Mouse (Mus musculus) gastrocnemius, postnatal 14 days (tissue): ENCODE results near the gene 6820408C15Rik. TPM values are rescaled to one million over a fixed set of nuclear protein-coding genes. Genes with fewer than 3 reads are reported as not detected.
"Not testable (repeated sequence)": the region's sequence is repeated elsewhere in the genome, so short reads cannot be mapped to it uniquely, and the experiment has no call there.

Source experiments
- DNase-seq: peaks from one replicate; pipeline ENCODE4 v3.0.0; 2021; ENCODE audit warnings: mixed read lengths
- intact Hi-C: fragments of 180-260 bp; cut with DNase I; formaldehyde crosslinking; loops from one replicate; pipeline ENCODE4 v1.15.1; 2025; ENCODE audit warnings: low total_unique reads
- total RNA-seq, 2 experiments: library from RNA; stranded (reverse); gene quantifications; 2 replicates each; pipeline ENCODE4 v1.2.3; 2021

The 6820408C15Rik gene
- total RNA-seq, 2 experiments from 2014 or later: not detected

DNA sequence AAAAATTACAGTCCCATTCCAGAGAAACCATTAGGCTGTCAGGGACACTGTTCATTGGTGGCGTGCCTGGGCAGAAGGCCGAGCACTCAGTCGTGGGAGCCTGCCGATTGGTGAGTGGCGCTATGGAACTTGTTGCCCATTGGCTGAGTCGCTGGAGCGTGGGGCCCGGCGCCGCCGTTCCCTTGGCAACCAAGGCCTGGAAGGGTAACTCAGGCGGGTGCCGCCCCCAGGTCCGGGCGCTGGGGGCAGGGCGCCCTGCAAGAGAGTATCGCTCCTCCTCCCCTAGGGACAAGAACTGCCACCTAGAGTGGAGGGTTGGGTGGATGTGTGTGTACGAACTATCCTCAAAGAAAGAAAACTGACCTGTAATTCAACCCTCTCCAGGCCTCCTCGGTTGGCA lies 9.3 kb upstream of the 6820408C15Rik start:
- peak; percentile 96 for DNase-seq
- intact Hi-C loops: no loop called here

DNA sequence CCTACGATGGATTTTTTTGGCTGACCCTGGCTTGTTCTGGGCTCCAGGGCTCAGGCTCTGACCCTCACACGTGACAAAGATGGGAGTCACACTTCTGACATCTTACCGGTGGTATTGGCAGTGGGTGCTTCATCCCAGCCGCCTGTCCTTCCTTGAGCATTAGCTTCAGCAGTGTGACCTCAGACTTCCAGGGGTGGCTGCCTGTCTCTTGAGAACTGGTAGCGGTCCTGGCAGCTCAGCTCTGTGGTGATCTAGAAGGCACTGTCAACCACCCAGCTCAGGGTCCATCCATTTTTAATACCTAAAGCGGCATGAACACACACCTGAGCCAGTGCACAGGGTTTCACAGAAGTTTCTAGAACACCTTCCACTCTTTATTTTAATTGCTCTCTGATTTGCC lies 5.6 kb upstream of the 6820408C15Rik start:
- intact Hi-C loops: no loop called here
- DNase-seq: no peak

GRCm38 (mm10) chr2:152410971-152411371 lies 4.4 kb upstream of the 6820408C15Rik start:
- intact Hi-C loops: no loop called here
- peak; percentile 90 for DNase-seq

- intact Hi-C loops: no loop called here
- no peak for DNase-seq
Measured at GRCm38 (mm10) chr2:152411471-152411870, 3.9 kb upstream of the 6820408C15Rik start.

DNA sequence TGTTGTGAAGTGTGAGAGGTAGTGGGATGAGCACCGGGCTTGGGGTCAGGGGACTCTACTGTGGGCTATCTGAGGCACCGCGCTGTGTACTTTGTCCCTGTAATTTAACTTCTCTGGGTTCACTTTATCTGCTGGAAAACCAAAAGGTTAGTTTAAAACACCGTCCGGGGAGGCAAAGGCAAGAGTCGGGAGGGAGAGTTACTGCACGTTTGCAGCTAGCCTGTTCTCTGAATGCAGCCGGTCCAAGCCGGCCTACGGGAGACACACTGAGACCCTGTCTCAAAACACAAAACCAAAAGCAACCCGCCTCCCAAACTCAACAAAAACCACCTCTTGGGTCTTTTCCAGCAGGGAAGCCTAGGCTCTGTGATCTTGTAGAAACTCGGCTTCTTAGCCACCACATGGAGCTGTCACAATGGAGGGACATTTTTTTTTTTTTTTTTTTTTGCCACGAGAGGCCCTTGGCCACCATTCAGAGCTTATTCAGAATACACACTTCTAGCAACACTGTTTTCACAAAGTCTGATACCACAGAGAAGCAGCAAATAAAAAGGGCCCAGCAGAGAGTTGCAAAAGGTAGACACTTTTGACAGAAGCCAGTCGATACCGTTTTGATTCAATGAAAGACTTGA lies 2.7 kb upstream of the 6820408C15Rik start:
- intact Hi-C loops: no loop called here
- DNase-seq: no peak

GRCm38 (mm10) chr2:152413158-152413764 lies 2.1 kb upstream of the 6820408C15Rik start:
- DNase-seq: no peak

GRCm38 (mm10) chr2:152413765-152414584 lies 1.4 kb upstream of the 6820408C15Rik start:
- intact Hi-C loops: no loop called here
- DNase-seq: peak; percentile 20

More at GRCm38 (mm10) chr2:152413158-152413764, 2.1 kb upstream of the 6820408C15Rik start:
- intact Hi-C loops: no loop called here

DNA sequence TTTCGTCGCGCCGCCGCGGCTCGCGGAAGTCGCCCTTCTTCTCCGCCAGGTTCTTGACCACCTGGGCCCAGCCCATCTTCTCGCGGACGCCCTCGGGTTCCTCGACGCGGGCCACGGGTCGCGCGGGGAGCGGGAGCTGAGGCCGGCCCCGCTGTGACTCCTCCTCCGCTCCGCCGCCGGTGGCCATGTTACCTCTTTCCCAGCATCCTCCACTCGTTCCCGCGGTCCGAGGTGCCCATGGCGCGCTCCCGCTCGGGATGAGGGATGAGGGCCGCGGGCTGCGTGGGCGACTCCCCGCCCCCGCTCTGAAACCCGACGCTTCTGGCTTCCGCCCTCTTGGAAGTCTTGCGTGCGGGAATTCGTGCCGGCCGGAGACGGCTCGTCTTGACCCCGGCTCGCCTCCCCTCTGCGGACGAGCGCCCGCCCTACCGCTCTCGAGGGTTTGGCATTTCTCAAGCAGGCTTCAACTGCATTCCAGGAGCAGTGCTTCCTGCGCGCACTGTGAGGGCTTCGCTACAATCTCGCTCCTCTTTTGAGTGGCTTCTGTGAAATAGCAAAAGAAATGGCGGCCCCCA lies 709 bp upstream of the 6820408C15Rik start, which contains the start of gene Zcchc3:
Gene Zcchc3 (minus strand): TSS at position 437 of the 575 bp plus-strand sequence.
- DNase-seq: peak; percentile 88
- intact Hi-C loops: no loop called here

- intact Hi-C loops: no loop called here
- DNase-seq: no peak
Measured at GRCm38 (mm10) chr2:152415786-152416185, 399 bp downstream of the 6820408C15Rik start.

DNA sequence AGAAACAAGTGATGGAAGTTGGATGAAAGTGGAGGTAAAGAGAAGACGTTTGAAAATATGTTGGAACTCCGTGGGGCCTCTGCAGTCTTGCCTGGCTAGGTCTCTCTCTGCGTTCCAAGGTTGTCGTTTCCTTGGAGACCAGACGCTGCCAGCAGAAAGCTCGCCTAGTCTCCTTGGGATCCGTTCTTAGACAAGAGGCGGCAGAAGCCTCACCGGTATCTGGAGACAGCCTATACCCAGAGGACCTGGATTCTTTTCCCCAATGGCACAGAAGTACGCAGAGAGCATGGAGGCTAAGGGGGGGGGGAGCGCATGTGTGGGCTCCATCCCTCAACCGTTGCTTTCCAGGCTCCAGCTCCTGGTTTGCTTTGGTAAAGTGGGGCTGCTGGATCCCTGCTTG lies 12.1 kb downstream of the 6820408C15Rik start:
- DNase-seq: no peak
- intact Hi-C loops: no loop called here

DNA sequence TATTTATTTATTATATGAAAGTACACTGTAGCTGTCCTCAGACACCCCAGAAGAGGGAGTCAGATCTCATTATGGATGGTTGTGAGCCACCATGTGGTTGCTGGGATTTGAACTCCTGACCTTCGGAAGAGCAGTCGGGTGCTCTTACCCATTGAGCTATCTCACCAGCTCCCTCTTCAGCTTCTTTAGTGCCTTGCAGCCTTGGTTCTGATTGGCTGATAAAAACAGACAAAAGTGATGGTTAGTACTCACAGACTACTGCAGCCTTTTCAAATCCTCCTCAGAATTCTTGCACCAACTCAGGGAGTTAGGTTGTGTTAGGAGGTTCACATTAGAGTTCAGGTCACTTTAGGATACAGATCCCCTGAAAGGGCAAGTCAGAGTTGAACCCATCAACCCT lies 13.1 kb downstream of the 6820408C15Rik start:
- intact Hi-C loops: not testable (repeated sequence)

DNA sequence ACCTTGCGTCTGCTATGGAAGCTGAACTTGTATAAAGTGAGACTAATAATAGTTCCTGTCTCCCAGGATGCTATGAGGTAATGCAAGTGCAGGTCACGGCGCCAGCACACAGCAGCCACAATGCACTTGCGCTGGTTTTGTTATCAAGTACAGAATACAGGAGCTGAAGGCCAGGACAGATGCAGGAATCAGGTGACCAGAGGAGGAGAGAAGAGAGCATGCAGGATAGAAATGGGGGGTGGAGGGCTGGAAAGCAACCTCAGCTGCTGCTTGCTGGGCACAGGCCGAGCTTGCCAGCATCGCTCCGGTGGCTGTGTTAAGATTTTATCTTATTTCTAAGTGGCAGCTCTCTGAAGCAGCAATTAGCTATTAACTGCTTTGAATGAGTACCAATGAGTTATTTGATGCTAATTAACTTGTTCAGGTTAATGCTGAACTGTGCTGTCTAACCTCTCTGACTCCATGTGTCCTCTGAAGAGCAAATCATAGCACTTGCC lies 21.1 kb downstream of the 6820408C15Rik start:
- intact Hi-C loops: loop anchor here (2.0 kb wide), 1 partner anchor 44 kb away; no protein-coding TSS in a partner anchor
- no peak for DNase-seq

More for the DNA sequence above, 13.1 kb downstream of the 6820408C15Rik start:
- not testable (repeated sequence) for DNase-seq

DNA sequence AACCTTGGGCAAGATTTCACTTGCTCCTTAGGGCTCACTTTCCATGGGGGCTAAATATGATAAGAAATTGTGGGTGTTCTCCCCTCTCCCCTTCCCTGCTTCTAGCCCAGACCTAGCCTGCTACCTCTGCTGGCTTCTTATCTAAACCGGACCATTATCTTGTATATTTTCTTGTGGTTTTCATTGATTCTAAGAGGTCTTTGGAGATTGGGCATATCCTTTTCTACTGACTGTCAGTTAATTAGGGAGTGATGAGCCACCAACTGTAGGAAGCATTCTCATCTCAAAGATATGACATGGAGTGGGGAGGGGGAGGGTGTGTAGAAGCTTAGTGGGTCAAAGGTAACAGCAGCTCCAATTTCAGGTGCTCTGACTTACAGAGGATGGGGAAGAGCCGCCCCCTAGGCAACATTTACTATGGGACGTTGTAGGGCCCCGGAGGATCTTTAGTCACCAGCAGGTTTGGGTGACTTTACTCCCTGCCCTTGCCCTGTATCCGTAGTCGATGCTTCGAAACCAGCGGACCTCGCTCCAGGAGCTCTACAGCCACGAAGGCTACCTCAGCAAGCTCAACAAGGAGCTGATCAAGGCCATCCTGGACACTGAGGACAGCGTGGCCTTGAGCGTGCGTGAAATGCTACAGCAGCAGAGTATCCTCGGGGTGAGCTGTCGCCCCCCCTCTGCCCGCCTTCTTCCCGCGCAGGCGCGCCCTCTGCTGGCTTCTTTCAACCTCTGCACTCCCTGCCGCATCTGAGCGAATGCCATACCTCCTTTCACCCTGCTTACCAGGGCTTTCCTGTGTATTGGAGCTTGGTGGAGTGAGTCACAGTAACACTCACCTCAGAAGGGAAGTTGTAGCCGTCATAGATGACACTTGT lies 21.8 kb downstream of the 6820408C15Rik start:
- DNase-seq: peak; percentile 81
- intact Hi-C loops: loop anchor here (2.0 kb wide), 1 partner anchor 44 kb away; no protein-coding TSS in a partner anchor

DNA sequence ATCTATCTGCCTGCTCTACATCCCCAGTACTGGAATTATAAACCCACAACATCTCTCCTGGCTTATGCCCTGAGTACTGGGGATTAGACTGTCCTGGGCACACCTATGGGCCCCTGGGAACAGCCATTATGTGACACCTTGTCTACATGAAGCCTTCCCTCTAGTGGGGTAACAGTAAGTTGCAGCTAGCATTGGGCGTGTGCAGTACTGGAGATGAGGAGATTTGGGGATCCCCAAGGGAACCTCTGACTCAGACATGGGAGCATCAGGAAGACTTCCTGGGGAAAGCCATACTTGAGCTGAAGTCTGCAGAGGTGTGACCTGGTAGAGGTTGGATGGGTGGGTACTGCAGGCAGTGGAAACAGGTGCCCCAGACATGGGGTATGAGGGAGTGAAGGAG lies 23.6 kb downstream of the 6820408C15Rik start:
- DNase-seq: no peak
- intact Hi-C loops: no loop called here

- DNase-seq: no peak
- intact Hi-C loops: no loop called here
Measured at GRCm38 (mm10) chr2:152439833-152440232, 24.4 kb downstream of the 6820408C15Rik start.

DNA sequence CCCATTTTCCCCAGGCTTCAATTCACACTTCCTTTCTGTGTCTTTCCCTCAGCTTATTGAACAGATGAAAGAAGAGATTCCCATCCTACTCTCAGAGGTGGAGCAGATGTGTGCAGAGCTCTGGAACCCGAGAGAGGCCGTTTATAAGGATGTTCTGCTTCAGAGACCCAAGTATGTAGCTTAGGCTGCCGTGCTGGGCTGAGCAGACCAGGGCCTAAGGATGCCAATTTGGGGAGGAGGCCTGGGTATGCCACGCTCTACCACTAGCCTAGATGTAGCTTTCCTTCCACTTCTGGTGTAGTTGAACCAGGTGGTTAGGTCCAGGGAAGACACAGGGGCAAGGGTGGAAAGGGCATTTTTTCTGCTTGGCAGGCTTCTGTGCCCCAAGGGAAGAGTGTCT lies 26.9 kb downstream of the 6820408C15Rik start:
- intact Hi-C loops: no loop called here
- no peak for DNase-seq

GRCm38 (mm10) chr2:152443281-152443680 lies 27.9 kb downstream of the 6820408C15Rik start:
- DNase-seq: no peak
- intact Hi-C loops: no loop called here

- DNase-seq: no peak
- intact Hi-C loops: no loop called here
Measured at GRCm38 (mm10) chr2:152446642-152447041, 31.3 kb downstream of the 6820408C15Rik start.

DNA sequence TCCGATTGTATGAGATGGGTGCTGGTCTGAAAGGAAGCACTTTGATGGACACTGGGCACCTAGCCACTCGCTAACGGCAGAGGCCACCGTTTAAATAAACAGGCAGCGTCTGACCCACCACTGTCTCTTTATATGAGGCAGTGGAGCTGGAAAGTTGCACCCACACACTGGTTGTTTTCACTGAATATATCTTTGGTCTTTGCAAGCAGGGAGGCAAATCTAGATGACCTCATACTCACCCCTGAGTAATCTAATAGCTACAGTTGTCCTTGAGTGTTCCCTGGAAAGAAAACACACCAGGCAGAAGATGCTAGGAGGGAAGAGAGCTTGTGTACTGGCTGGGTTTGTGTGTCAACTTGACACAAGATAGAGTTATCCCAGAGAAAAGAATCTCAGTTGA lies 32.1 kb downstream of the 6820408C15Rik start:
- intact Hi-C loops: no loop called here
- DNase-seq: no peak
